Mouse (Mus musculus): ENCODE measurements at regions not wholly inside any gene's neighbourhood (a gene's known extent, or its start where the extent isn't known, plus 50 kb on each side); places are given as distances from the start of the nearest gene placed in this dataset.

GRCm38 (mm10) chrX:11959871-11960552, 200.1 kb downstream of the Bcor start:
- H3K27me3 ChIP-seq (ENCODE audit: control insufficient read depth, insufficient read depth, low read length), result peaks cover 3% of the 10 kb centered on the region; the same call in 1 of the 2 replicates
- H3K9me3 ChIP-seq (ENCODE audit: control insufficient read depth, low read length), result no peaks in the 10 kb centered on the region
- H3K9ac ChIP-seq (ENCODE audit: low read length), result no peak overlapping the region
- no peak overlapping the region for H3K4me3 ChIP-seq (ENCODE audit: low read depth, low read length)
- no peaks in the 10 kb centered on the region for H3K36me3 ChIP-seq (ENCODE audit: control insufficient read depth, insufficient read depth, low read length)
- WGBS, result 59% methylated on average over 8 of the region's 8 CpGs
- ATAC-seq (ENCODE audit: insufficient number of reproducible peaks, low FRiP score, low TSS enrichment, low read depth) (no peak), DNase-seq (ENCODE audit: low spot score) (no peak)
- no peak overlapping the region for H3K4me2 ChIP-seq (ENCODE audit: low read depth, severe bottlenecking)
- H3K27ac ChIP-seq (replicated peaks; ENCODE audit: low read depth, low read length), result no peak overlapping the region
- no peaks in the 10 kb centered on the region for H3K4me1 ChIP-seq (ENCODE audit: control insufficient read depth, insufficient read depth, low read length)

- no peak for ATAC-seq (ENCODE audit: insufficient number of reproducible peaks, low FRiP score, low TSS enrichment, low read depth)
- Histone ChIP-seq H3K27me3 (ENCODE audit: control insufficient read depth, insufficient read depth, low read length) (no peaks in the 10 kb centered on the region), H3K9me3 (ENCODE audit: control insufficient read depth, low read length) (no peaks in the 10 kb centered on the region), H3K4me2 (ENCODE audit: low read depth, severe bottlenecking) (no peak overlapping the region), H3K4me1 (ENCODE audit: control insufficient read depth, insufficient read depth, low read length) (no peaks in the 10 kb centered on the region), H3K4me3 (ENCODE audit: low read depth, low read length) (no peak overlapping the region), H3K36me3 (ENCODE audit: control insufficient read depth, insufficient read depth, low read length) (no peaks in the 10 kb centered on the region), H3K9ac (ENCODE audit: low read length) (no peak overlapping the region), H3K27ac (replicated peaks; ENCODE audit: low read depth, low read length) (no peak overlapping the region)
- WGBS, result 42% methylated on average over 2 of the region's 2 CpGs
- no peak for DNase-seq (ENCODE audit: low spot score)
Observed at GRCm38 (mm10) chrX:11961350-11961749, 198.8 kb downstream of the Bcor start.

GRCm38 (mm10) chrX:11964428-11964827, 195.7 kb downstream of the Bcor start:
- Histone ChIP-seq H3K9me3 (ENCODE audit: control insufficient read depth, low read length) (no peaks in the 10 kb centered on the region), H3K36me3 (ENCODE audit: control insufficient read depth, insufficient read depth, low read length) (no peaks in the 10 kb centered on the region), H3K4me1 (ENCODE audit: control insufficient read depth, insufficient read depth, low read length) (no peaks in the 10 kb centered on the region), H3K9ac (ENCODE audit: low read length) (no peak overlapping the region), H3K27me3 (ENCODE audit: control insufficient read depth, insufficient read depth, low read length) (no peaks in the 10 kb centered on the region), H3K4me3 (ENCODE audit: low read depth, low read length) (no peak overlapping the region), H3K4me2 (ENCODE audit: low read depth, severe bottlenecking) (no peak overlapping the region), H3K27ac (replicated peaks; ENCODE audit: low read depth, low read length) (no peak overlapping the region)
- no peak for ATAC-seq (ENCODE audit: insufficient number of reproducible peaks, low FRiP score, low TSS enrichment, low read depth)
- 64% methylated on average over 3 of the region's 3 CpGs for WGBS
- DNase-seq (ENCODE audit: low spot score), result no peak

GRCm38 (mm10) chrX:11978679-11979078, 181.5 kb downstream of the Bcor start:
- no peaks in the 10 kb centered on the region for H3K36me3 ChIP-seq (ENCODE audit: control insufficient read depth, insufficient read depth, low read length)
- no peaks in the 10 kb centered on the region for H3K9me3 ChIP-seq (ENCODE audit: control insufficient read depth, low read length)
- no peaks in the 10 kb centered on the region for H3K27me3 ChIP-seq (ENCODE audit: control insufficient read depth, insufficient read depth, low read length)
- H3K9ac ChIP-seq (ENCODE audit: low read length), result no peak overlapping the region
- H3K4me2 ChIP-seq (ENCODE audit: low read depth, severe bottlenecking), result no peak overlapping the region
- ATAC-seq (ENCODE audit: insufficient number of reproducible peaks, low FRiP score, low TSS enrichment, low read depth), result no peak
- H3K4me3 ChIP-seq (ENCODE audit: low read depth, low read length), result no peak overlapping the region
- no peak overlapping the region for H3K27ac ChIP-seq (replicated peaks; ENCODE audit: low read depth, low read length)
- no peak for DNase-seq (ENCODE audit: low spot score)
- H3K4me1 ChIP-seq (ENCODE audit: control insufficient read depth, insufficient read depth, low read length), result no peaks in the 10 kb centered on the region
- WGBS, result 79% methylated on average over 4 of the region's 4 CpGs

GRCm38 (mm10) chrX:11983276-11983675, 176.9 kb downstream of the Bcor start:
- no peak for DNase-seq (ENCODE audit: low spot score)
- Histone ChIP-seq H3K27ac (replicated peaks; ENCODE audit: low read depth, low read length) (no peak overlapping the region), H3K36me3 (ENCODE audit: control insufficient read depth, insufficient read depth, low read length) (no peaks in the 10 kb centered on the region), H3K4me1 (ENCODE audit: control insufficient read depth, insufficient read depth, low read length) (no peaks in the 10 kb centered on the region), H3K4me3 (ENCODE audit: low read depth, low read length) (no peak overlapping the region), H3K9me3 (ENCODE audit: control insufficient read depth, low read length) (no peaks in the 10 kb centered on the region), H3K9ac (ENCODE audit: low read length) (no peak overlapping the region), H3K27me3 (ENCODE audit: control insufficient read depth, insufficient read depth, low read length) (0 out of 2 replicates have a peak, but pooled peaks cover 2% of the 10 kb centered on the region), H3K4me2 (ENCODE audit: low read depth, severe bottlenecking) (no peak overlapping the region)
- 92% methylated on average over 1 of the region's 1 CpGs for WGBS
- ATAC-seq (ENCODE audit: insufficient number of reproducible peaks, low FRiP score, low TSS enrichment, low read depth), result no peak
